Mouse (Mus musculus) MEL (cell line): ENCODE results near the gene Gfra1. TPM values are rescaled to one million over a fixed set of nuclear protein-coding genes. Genes with fewer than 3 reads are reported as not detected.

Source experiments
- DNase-seq: peaks from one replicate; pipeline ENCODE4 v3.0.0; 2011; ENCODE audit warnings: low read depth, low spot score
- H3K27ac ChIP-seq: 2 replicates; pipeline ENCODE4 v1.5.1; 2012; ENCODE audit warnings: low read depth, mild to moderate bottlenecking, control low read depth, low read length, moderate library complexity; ENCODE audit not compliant: control insufficient read depth
- H3K27me3 ChIP-seq, 2 experiments: fragments of 150-350 bp in 1 of 2; sonication (generic) in 1 of 2; 2 replicates each; pipeline ENCODE4 v1.6.1; 2012; ENCODE audit warnings: low read length in 2 of 2, mild to moderate bottlenecking in 2 of 2, improper control_type of control experiment in 1 of 2, moderate library complexity in 1 of 2; ENCODE audit not compliant: insufficient read depth in 2 of 2, control insufficient read depth in 1 of 2
- H3K36me3 ChIP-seq, 2 experiments: 2 replicates each; pipeline ENCODE4 v1.6.1; 2012 to 2014; ENCODE audit warnings: low read length in 2 of 2, improper control_type of control experiment in 1 of 2, inconsistent platforms in 1 of 2, mild to moderate bottlenecking in 1 of 2; ENCODE audit not compliant: insufficient read depth in 2 of 2, control insufficient read depth in 1 of 2
- H3K4me1 ChIP-seq, 2 experiments: fragments of 150-350 bp in 1 of 2; sonication (generic) in 1 of 2; 2 replicates each; pipeline ENCODE4 v1.6.1; 2012; ENCODE audit warnings: low read length in 2 of 2, improper control_type of control experiment in 1 of 2, mild to moderate bottlenecking in 1 of 2; ENCODE audit not compliant: insufficient read depth in 2 of 2, control insufficient read depth in 1 of 2
- H3K4me3 ChIP-seq, 2 experiments: fragments of 150-350 bp in 1 of 2; sonication (generic) in 1 of 2; 2 replicates each; pipeline ENCODE4 v1.5.1; 2012; ENCODE audit warnings: low read depth in 2 of 2, low read length in 2 of 2, mild to moderate bottlenecking in 2 of 2, moderate library complexity in 2 of 2, control low read depth in 1 of 2, improper control_type of control experiment in 1 of 2; ENCODE audit not compliant: control insufficient read depth in 1 of 2, insufficient read depth in 1 of 2
- H3K79me2 ChIP-seq: 2 replicates; pipeline ENCODE4 v1.6.1; 2012; ENCODE audit warnings: mild to moderate bottlenecking, low read length, moderate library complexity; ENCODE audit not compliant: control insufficient read depth, poor library complexity, insufficient read depth
- H3K9ac ChIP-seq: 2 replicates; pipeline ENCODE4 v1.6.1; 2012; ENCODE audit warnings: low read depth, mild to moderate bottlenecking, control low read depth, low read length, moderate library complexity; ENCODE audit not compliant: control insufficient read depth, poor library complexity, severe bottlenecking
- H3K9me3 ChIP-seq: fragments of 150-350 bp; sonication (generic); replicated peaks from 2 replicates; pipeline ENCODE4 v1.6.1; 2012; ENCODE audit warnings: mild to moderate bottlenecking, low read length, improper control_type of control experiment, moderate library complexity; ENCODE audit not compliant: insufficient read depth
- ELF1 ChIP-seq: IDR thresholded peaks from 2 replicates; pipeline ENCODE4 v1.6.1; 2014; ENCODE audit warnings: low read depth, mild to moderate bottlenecking, inconsistent platforms, low read length, improper control_type of control experiment, moderate library complexity
- ETS1 ChIP-seq: IDR thresholded peaks from 2 replicates; pipeline ENCODE4 v1.6.1; 2012; ENCODE audit warnings: low read depth, mild to moderate bottlenecking, inconsistent platforms, low read length, improper control_type of control experiment, moderate library complexity
- GABPA ChIP-seq: IDR thresholded peaks from 2 replicates; pipeline ENCODE4 v1.6.1; 2012; ENCODE audit warnings: low read depth, mild to moderate bottlenecking, inconsistent platforms, low read length, improper control_type of control experiment, moderate library complexity
- GATA1 ChIP-seq: IDR thresholded peaks from 2 replicates; pipeline ENCODE4 v1.6.1; 2011; ENCODE audit warnings: low read depth, low read length, improper control_type of control experiment
- JUND ChIP-seq: IDR thresholded peaks from 2 replicates; pipeline ENCODE4 v1.6.1; 2011; ENCODE audit warnings: low read depth, mild to moderate bottlenecking, improper control_type of control experiment, low read length
- MEF2A ChIP-seq: IDR thresholded peaks from 2 replicates; pipeline ENCODE4 v1.6.1; 2014; ENCODE audit warnings: low read depth, mild to moderate bottlenecking, inconsistent platforms, low read length, improper control_type of control experiment; ENCODE audit not compliant: poor library complexity, insufficient replicate concordance, severe bottlenecking; ENCODE audit errors: extremely low read depth
- MYB ChIP-seq: IDR thresholded peaks from 2 replicates; pipeline ENCODE4 v1.6.1; 2011; ENCODE audit warnings: mild to moderate bottlenecking, low read depth, low read length, improper control_type of control experiment
- NRF1 ChIP-seq: IDR thresholded peaks from 2 replicates; pipeline ENCODE4 v1.6.1; 2014; ENCODE audit warnings: low read depth, mild to moderate bottlenecking, inconsistent platforms, low read length, improper control_type of control experiment, moderate library complexity; ENCODE audit not compliant: poor library complexity, insufficient read depth, severe bottlenecking
- POLR2A ChIP-seq, 2 experiments: IDR thresholded peaks; 2 replicates each; pipeline ENCODE4 v1.6.1; 2011 to 2012; ENCODE audit warnings: low read length in 2 of 2, mild to moderate bottlenecking in 2 of 2, control low read depth in 1 of 2, improper control_type of control experiment in 1 of 2, low read depth in 1 of 2, moderate library complexity in 1 of 2; ENCODE audit not compliant: control insufficient read depth in 1 of 2, insufficient read depth in 1 of 2, poor library complexity in 1 of 2
- TCF12 ChIP-seq: IDR thresholded peaks from 2 replicates; pipeline ENCODE4 v1.6.1; 2014; ENCODE audit warnings: low read depth, mild to moderate bottlenecking, inconsistent platforms, low read length, improper control_type of control experiment, moderate library complexity
- USF2 ChIP-seq, 2 experiments: IDR thresholded peaks; 2 replicates each; pipeline ENCODE4 v1.6.1; 2011 to 2012; ENCODE audit warnings: improper control_type of control experiment in 2 of 2, low read length in 2 of 2, borderline replicate concordance in 1 of 2, inconsistent platforms in 1 of 2, low read depth in 1 of 2, mild to moderate bottlenecking in 1 of 2; ENCODE audit not compliant: insufficient read depth in 1 of 2
- ZKSCAN1 ChIP-seq: IDR thresholded peaks from 2 replicates; pipeline ENCODE4 v1.6.1; 2012; ENCODE audit warnings: low read depth, mild to moderate bottlenecking, inconsistent platforms, low read length, improper control_type of control experiment, moderate library complexity
- ZNF384 ChIP-seq: IDR thresholded peaks from 2 replicates; pipeline ENCODE4 v1.6.1; 2012; ENCODE audit warnings: low read depth, mild to moderate bottlenecking, inconsistent platforms, low read length, improper control_type of control experiment
- polyA plus RNA-seq, 2 experiments: library from polyadenylated mRNA; stranded (reverse) in 1 of 2; unstranded in 1 of 2; fragments of >175 nt in 1 of 2; fragments of >200 nt in 1 of 2; gene quantifications; 2 replicates each; pipeline versions ENCODE4 v1.2.1 to v1.2.4; 2012; ENCODE audit warnings: low replicate concordance in 2 of 2, low read depth in 1 of 2; ENCODE audit not compliant: insufficient read length in 2 of 2, insufficient read depth in 1 of 2, missing spikeins in 1 of 2
- total RNA-seq: library from RNA; depleted of rRNA; stranded (reverse); fragments of 300-350 nt; gene quantifications from 2 replicates; pipeline ENCODE4 v1.2.3, GENCODE M21; 2012

The Gfra1 gene
- total and polyA plus RNA-seq, 3 experiments, result not detected

- H3K9ac ChIP-seq, result no peak overlapping the region
Observed at GRCm38 (mm10) chr19:58227725-58228124, 228.0 kb downstream of the Gfra1 start.

GRCm38 (mm10) chr19:58226882-58227281 is 228.8 kb downstream of the Gfra1 start:
- Histone ChIP-seq H3K9ac (no peak overlapping the region), H3K27ac (no peak overlapping the region), H3K9me3 (no peaks in the 10 kb centered on the region), H3K36me3 (no peaks in the 10 kb centered on the region), H3K4me3 (no peak overlapping the region), H3K79me2 (no peaks in the 10 kb centered on the region), H3K4me1 (no peaks in the 10 kb centered on the region), H3K27me3 (no peaks in the 10 kb centered on the region)
- TF ChIP-seq GABPA (no peak), ELF1 (no peak), MYB (no peak), POLR2A (IDR thresholded peaks at IDR 0.05; ENCODE audit: control insufficient read depth in 1 of 2, insufficient read depth in 1 of 2, low read depth in 1 of 2, low read length in 2 of 2, poor library complexity in 1 of 2) (no peak), USF2 (IDR thresholded peaks at IDR 0.05; ENCODE audit: borderline replicate concordance in 1 of 2, insufficient read depth in 1 of 2, low read depth in 1 of 2, low read length in 2 of 2) (no peak), ZNF384 (no peak)
- DNase-seq, result no peak

More at GRCm38 (mm10) chr19:58227725-58228124, 228.0 kb downstream of the Gfra1 start:
- H3K79me2 ChIP-seq, result no peaks in the 10 kb centered on the region
- no peaks in the 10 kb centered on the region for H3K4me1 ChIP-seq
- TF ChIP-seq JUND (no peak), TCF12 (no peak), ZKSCAN1 (no peak), ETS1 (no peak), MEF2A (no peak)
- no peak overlapping the region for H3K4me3 ChIP-seq
- no peaks in the 10 kb centered on the region for H3K9me3 ChIP-seq
- no peak overlapping the region for H3K27ac ChIP-seq
- no peaks in the 10 kb centered on the region for H3K27me3 ChIP-seq
- DNase-seq, result no peak
- no peaks in the 10 kb centered on the region for H3K36me3 ChIP-seq

GRCm38 (mm10) chr19:58220061-58220831 is 235.5 kb downstream of the Gfra1 start:
- no peaks in the 10 kb centered on the region for H3K4me1 ChIP-seq
- H3K79me2 ChIP-seq, result no peaks in the 10 kb centered on the region
- TF ChIP-seq TCF12, result no peak
- TF ChIP-seq NRF1, result no peak
- TF ChIP-seq GATA1, result no peak
- no peak for DNase-seq
- no peak overlapping the region for H3K27ac ChIP-seq
- no peak overlapping the region for H3K4me3 ChIP-seq
- no peak overlapping the region for H3K9ac ChIP-seq
- H3K36me3 ChIP-seq, result no peaks in the 10 kb centered on the region
- H3K27me3 ChIP-seq, result no peaks in the 10 kb centered on the region
- H3K9me3 ChIP-seq, result no peaks in the 10 kb centered on the region
